Mouse (Mus musculus): ENCODE data around the gene Arl8b. TPM values are rescaled to one million over a fixed set of nuclear protein-coding genes. Genes with fewer than 3 reads are reported as not detected.

Gene Arl8b
- polyA plus RNA-seq, 1 experiment from 2014 or later = 54.1 TPM

GRCm38 (mm10) chr6:108784796-108785195 lies 1.9 kb downstream of the Arl8b start:
- 54% methylated on average over 5 of the region's 5 CpGs for WGBS
- 0 out of 2 replicates have a peak overlapping the region, but pooled peaks have one; percentile 18 for H3K9ac ChIP-seq (replicated peaks)
- H3K4me1 ChIP-seq (replicated peaks) = peaks cover 13% of the 10 kb centered on the region
- H3K27me3 ChIP-seq = no peaks in the 10 kb centered on the region
- H3K4me3 ChIP-seq (replicated peaks) = peak overlapping the region; percentile 99; the same call in 1 of the 2 replicates
- ATAC-seq (ENCODE audit: insufficient number of reproducible peaks, insufficient read depth, low FRiP score, low TSS enrichment, low read depth) = no peak
- no peaks in the 10 kb centered on the region for H3K36me3 ChIP-seq
- peak overlapping the region; percentile 88 for H3K4me2 ChIP-seq
- no peak overlapping the region for H3K27ac ChIP-seq
- H3K9me3 ChIP-seq = no peaks in the 10 kb centered on the region

GRCm38 (mm10) chr6:108785551-108785950 lies 2.7 kb downstream of the Arl8b start:
- H3K27ac ChIP-seq = no peak overlapping the region
- peaks cover 2% of the 10 kb centered on the region; the same call in 1 of the 2 replicates for H3K36me3 ChIP-seq
- H3K4me2 ChIP-seq = no peak overlapping the region
- H3K9ac ChIP-seq (replicated peaks) = no peak overlapping the region
- WGBS = 92% methylated on average over 3 of the region's 3 CpGs
- no peak for ATAC-seq (ENCODE audit: insufficient number of reproducible peaks, insufficient read depth, low FRiP score, low TSS enrichment, low read depth)
- no peaks in the 10 kb centered on the region for H3K27me3 ChIP-seq
- no peaks in the 10 kb centered on the region for H3K9me3 ChIP-seq
- peaks cover 13% of the 10 kb centered on the region for H3K4me1 ChIP-seq (replicated peaks)
- no peak overlapping the region for H3K4me3 ChIP-seq (replicated peaks)

- no peak overlapping the region for H3K4me3 ChIP-seq (replicated peaks)
- H3K36me3 ChIP-seq = peaks cover 5% of the 10 kb centered on the region; the same call in 1 of the 2 replicates
- H3K9me3 ChIP-seq = no peaks in the 10 kb centered on the region
- no peaks in the 10 kb centered on the region for H3K27me3 ChIP-seq
- no peak overlapping the region for H3K27ac ChIP-seq
- H3K4me1 ChIP-seq (replicated peaks) = no peaks in the 10 kb centered on the region
- no peak for ATAC-seq (ENCODE audit: insufficient number of reproducible peaks, insufficient read depth, low FRiP score, low TSS enrichment, low read depth)
- WGBS = 82% methylated on average over 5 of the region's 5 CpGs
- no peak overlapping the region for H3K4me2 ChIP-seq
- no peak overlapping the region for H3K9ac ChIP-seq (replicated peaks)
Measured at GRCm38 (mm10) chr6:108791498-108791897, 8.6 kb downstream of the Arl8b start.

- Histone ChIP-seq H3K4me2 (no peak overlapping the region), H3K27me3 (no peaks in the 10 kb centered on the region), H3K27ac (no peak overlapping the region), H3K4me1 (replicated peaks) (0 out of 2 replicates have a peak, but pooled peaks cover 3% of the 10 kb centered on the region), H3K9ac (replicated peaks) (no peak overlapping the region), H3K9me3 (no peaks in the 10 kb centered on the region), H3K36me3 (no peaks in the 10 kb centered on the region), H3K4me3 (replicated peaks) (no peak overlapping the region)
- 76% methylated on average over 1 of the region's 1 CpGs for WGBS
- ATAC-seq (ENCODE audit: insufficient number of reproducible peaks, insufficient read depth, low FRiP score, low TSS enrichment, low read depth) = no peak
Measured at GRCm38 (mm10) chr6:108795912-108796311, 13.0 kb downstream of the Arl8b start.

GRCm38 (mm10) chr6:108796706-108797105 lies 13.8 kb downstream of the Arl8b start:
- Histone ChIP-seq H3K4me2 (no peak overlapping the region), H3K4me1 (replicated peaks) (0 out of 2 replicates have a peak, but pooled peaks cover 3% of the 10 kb centered on the region), H3K9ac (replicated peaks) (no peak overlapping the region), H3K36me3 (no peaks in the 10 kb centered on the region), H3K4me3 (replicated peaks) (no peak overlapping the region), H3K27me3 (no peaks in the 10 kb centered on the region), H3K27ac (no peak overlapping the region), H3K9me3 (no peaks in the 10 kb centered on the region)
- WGBS = 62% methylated on average over 2 of the region's 2 CpGs
- no peak for ATAC-seq (ENCODE audit: insufficient number of reproducible peaks, insufficient read depth, low FRiP score, low TSS enrichment, low read depth)

- no peak overlapping the region for H3K4me2 ChIP-seq
- ATAC-seq (ENCODE audit: insufficient number of reproducible peaks, insufficient read depth, low FRiP score, low TSS enrichment, low read depth) = no peak
- WGBS = 38% methylated on average over 1 of the region's 1 CpGs
Measured at GRCm38 (mm10) chr6:108805194-108805593, 22.3 kb downstream of the Arl8b start.

GRCm38 (mm10) chr6:108805871-108806270 lies 23.0 kb downstream of the Arl8b start:
- Histone ChIP-seq H3K27ac (no peak overlapping the region), H3K9ac (replicated peaks) (no peak overlapping the region), H3K9me3 (no peaks in the 10 kb centered on the region), H3K4me3 (replicated peaks) (no peak overlapping the region), H3K36me3 (no peaks in the 10 kb centered on the region), H3K4me1 (replicated peaks) (no peaks in the 10 kb centered on the region), H3K27me3 (no peaks in the 10 kb centered on the region), H3K4me2 (no peak overlapping the region)
- WGBS = 79% methylated on average over 7 of the region's 7 CpGs
- no peak for ATAC-seq (ENCODE audit: insufficient number of reproducible peaks, insufficient read depth, low FRiP score, low TSS enrichment, low read depth)

More at GRCm38 (mm10) chr6:108805194-108805593, 22.3 kb downstream of the Arl8b start:
- H3K27me3 ChIP-seq = no peaks in the 10 kb centered on the region
- H3K9ac ChIP-seq (replicated peaks) = no peak overlapping the region
- no peak overlapping the region for H3K27ac ChIP-seq
- no peaks in the 10 kb centered on the region for H3K4me1 ChIP-seq (replicated peaks)
- H3K4me3 ChIP-seq (replicated peaks) = no peak overlapping the region
- no peaks in the 10 kb centered on the region for H3K36me3 ChIP-seq
- no peaks in the 10 kb centered on the region for H3K9me3 ChIP-seq

GRCm38 (mm10) chr6:108807446-108807845 lies 24.5 kb downstream of the Arl8b start:
- H3K4me3 ChIP-seq (replicated peaks) = no peak overlapping the region
- H3K27ac ChIP-seq = no peak overlapping the region
- 71% methylated on average over 3 of the region's 3 CpGs for WGBS
- ATAC-seq (ENCODE audit: insufficient number of reproducible peaks, insufficient read depth, low FRiP score, low TSS enrichment, low read depth) = no peak
- no peaks in the 10 kb centered on the region for H3K4me1 ChIP-seq (replicated peaks)
- H3K27me3 ChIP-seq = no peaks in the 10 kb centered on the region
- no peaks in the 10 kb centered on the region for H3K36me3 ChIP-seq
- no peak overlapping the region for H3K9ac ChIP-seq (replicated peaks)
- H3K9me3 ChIP-seq = no peaks in the 10 kb centered on the region
- H3K4me2 ChIP-seq = no peak overlapping the region

GRCm38 (mm10) chr6:108808786-108809185 lies 25.9 kb downstream of the Arl8b start:
- Histone ChIP-seq H3K27me3 (no peaks in the 10 kb centered on the region), H3K4me2 (no peak overlapping the region), H3K4me1 (replicated peaks) (no peaks in the 10 kb centered on the region), H3K36me3 (no peaks in the 10 kb centered on the region), H3K4me3 (replicated peaks) (no peak overlapping the region), H3K27ac (no peak overlapping the region), H3K9ac (replicated peaks) (no peak overlapping the region), H3K9me3 (no peaks in the 10 kb centered on the region)
- ATAC-seq (ENCODE audit: insufficient number of reproducible peaks, insufficient read depth, low FRiP score, low TSS enrichment, low read depth) = no peak
- 80% methylated on average over 1 of the region's 1 CpGs for WGBS

GRCm38 (mm10) chr6:108810237-108810636 lies 27.3 kb downstream of the Arl8b start:
- Histone ChIP-seq H3K4me3 (replicated peaks) (no peak overlapping the region), H3K4me1 (replicated peaks) (no peaks in the 10 kb centered on the region), H3K36me3 (peaks cover 5% of the 10 kb centered on the region; the same call in 1 of the 2 replicates), H3K27me3 (no peaks in the 10 kb centered on the region), H3K9me3 (no peaks in the 10 kb centered on the region), H3K27ac (no peak overlapping the region), H3K9ac (replicated peaks) (no peak overlapping the region), H3K4me2 (no peak overlapping the region)
- WGBS = 70% methylated on average over 10 of the region's 10 CpGs
- no peak for ATAC-seq (ENCODE audit: insufficient number of reproducible peaks, insufficient read depth, low FRiP score, low TSS enrichment, low read depth)

GRCm38 (mm10) chr6:108812134-108812533 lies 29.2 kb downstream of the Arl8b start:
- H3K9ac ChIP-seq (replicated peaks) = no peak overlapping the region
- no peak overlapping the region for H3K4me2 ChIP-seq
- H3K4me1 ChIP-seq (replicated peaks) = no peaks in the 10 kb centered on the region
- no peak for ATAC-seq (ENCODE audit: insufficient number of reproducible peaks, insufficient read depth, low FRiP score, low TSS enrichment, low read depth)
- no peaks in the 10 kb centered on the region for H3K27me3 ChIP-seq
- H3K36me3 ChIP-seq = peaks cover 12% of the 10 kb centered on the region; the same call in 1 of the 2 replicates
- 79% methylated on average over 2 of the region's 2 CpGs for WGBS
- no peak overlapping the region for H3K27ac ChIP-seq
- H3K4me3 ChIP-seq (replicated peaks) = no peak overlapping the region
- no peaks in the 10 kb centered on the region for H3K9me3 ChIP-seq

GRCm38 (mm10) chr6:108817510-108817909 lies 34.6 kb downstream of the Arl8b start:
- no peak for ATAC-seq (ENCODE audit: insufficient number of reproducible peaks, insufficient read depth, low FRiP score, low TSS enrichment, low read depth)
- H3K4me3 ChIP-seq (replicated peaks) = no peak overlapping the region
- H3K27me3 ChIP-seq = no peaks in the 10 kb centered on the region
- H3K9me3 ChIP-seq = no peaks in the 10 kb centered on the region
- no peak overlapping the region for H3K9ac ChIP-seq (replicated peaks)
- no peaks in the 10 kb centered on the region for H3K4me1 ChIP-seq (replicated peaks)
- H3K27ac ChIP-seq = no peak overlapping the region
- no peak overlapping the region for H3K4me2 ChIP-seq
- H3K36me3 ChIP-seq = peaks cover 59% of the 10 kb centered on the region
- WGBS = 86% methylated on average over 4 of the region's 4 CpGs
